Mouse (Mus musculus) left cerebral cortex, adult 11 months (tissue): ENCODE data around the gene Gm11236.
"Not testable (repeated sequence)": the region's sequence is repeated elsewhere in the genome, so short reads cannot be mapped to it uniquely, and the experiment has no call there.

Source experiments
- DNase-seq: peaks from one replicate; pipeline ENCODE4 v3.0.0; 2022; ENCODE audit warnings: low spot score

The Gm11236 gene

DNA sequence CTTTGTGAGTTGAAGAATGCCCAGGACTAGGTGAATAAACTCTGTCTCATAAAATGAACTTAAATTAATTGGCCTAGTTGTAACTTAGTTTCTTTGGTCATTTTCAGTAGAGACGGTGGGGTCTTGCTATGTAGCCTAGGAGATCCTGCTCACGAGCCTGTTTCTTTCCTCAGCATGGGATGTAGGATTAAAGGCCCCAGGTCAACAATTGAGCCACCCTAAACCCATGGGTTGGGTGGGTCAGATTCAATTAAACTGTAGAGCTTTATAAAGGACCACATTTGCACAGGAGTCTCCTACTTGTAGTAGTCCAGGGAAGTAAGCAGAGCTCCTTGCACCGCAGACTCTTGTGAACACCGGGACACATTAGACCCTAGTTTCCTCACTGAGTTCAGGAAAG lies at the start of gene Gm11236:
Gm11236 (plus strand) TSS at position 301 of the 400 bp plus-strand sequence.
- not testable (repeated sequence) for DNase-seq

DNA sequence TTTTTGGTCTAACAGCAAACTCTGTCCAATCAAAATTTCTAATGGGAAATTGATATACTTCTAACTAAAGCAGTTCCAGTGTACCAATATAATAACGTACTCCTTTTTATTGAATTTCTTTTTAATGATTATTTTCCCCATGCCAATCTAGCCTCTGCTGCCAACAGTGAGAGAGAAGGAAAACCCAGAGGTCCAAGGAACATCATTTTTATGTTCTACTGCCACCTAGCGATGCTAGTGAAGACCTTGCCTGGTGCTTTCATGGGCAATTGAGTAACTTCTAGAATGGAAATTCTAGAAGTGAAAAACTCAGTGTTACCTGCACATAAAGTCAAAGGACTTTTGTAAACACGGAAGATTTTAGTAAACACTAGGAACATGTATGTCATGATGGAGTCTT lies 38.7 kb upstream of the Gm11236 start:
- DNase-seq = peak; percentile 2

DNA sequence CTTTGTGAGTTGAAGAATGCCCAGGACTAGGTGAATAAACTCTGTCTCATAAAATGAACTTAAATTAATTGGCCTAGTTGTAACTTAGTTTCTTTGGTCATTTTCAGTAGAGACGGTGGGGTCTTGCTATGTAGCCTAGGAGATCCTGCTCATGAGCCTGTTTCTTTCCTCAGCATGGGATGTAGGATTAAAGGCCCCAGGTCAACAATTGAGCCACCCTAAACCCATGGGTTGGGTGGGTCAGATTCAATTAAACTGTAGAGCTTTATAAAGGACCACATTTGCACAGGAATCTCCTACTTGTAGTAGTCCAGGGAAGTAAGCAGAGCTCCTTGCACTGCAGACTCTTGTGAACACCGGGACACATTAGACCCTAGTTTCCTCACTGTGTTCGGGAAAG lies 30.3 kb upstream of the Gm11236 start, which contains the start of gene Gm11238:
Gm11238 (plus strand) TSS at position 301 of the 400 bp plus-strand sequence.
- DNase-seq = not testable (repeated sequence)

DNA sequence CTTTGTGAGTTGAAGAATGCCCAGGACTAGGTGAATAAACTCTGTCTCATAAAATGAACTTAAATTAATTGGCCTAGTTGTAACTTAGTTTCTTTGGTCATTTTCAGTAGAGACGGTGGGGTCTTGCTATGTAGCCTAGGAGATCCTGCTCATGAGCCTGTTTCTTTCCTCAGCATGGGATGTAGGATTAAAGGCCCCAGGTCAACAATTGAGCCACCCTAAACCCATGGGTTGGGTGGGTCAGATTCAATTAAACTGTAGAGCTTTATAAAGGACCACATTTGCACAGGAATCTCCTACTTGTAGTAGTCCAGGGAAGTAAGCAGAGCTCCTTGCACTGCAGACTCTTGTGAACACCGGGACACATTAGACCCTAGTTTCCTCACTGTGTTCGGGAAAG lies 15.2 kb upstream of the Gm11236 start, which contains the start of gene Gm11237:
Gm11237 (plus strand) TSS at position 301 of the 400 bp plus-strand sequence.
- not testable (repeated sequence) for DNase-seq

DNA sequence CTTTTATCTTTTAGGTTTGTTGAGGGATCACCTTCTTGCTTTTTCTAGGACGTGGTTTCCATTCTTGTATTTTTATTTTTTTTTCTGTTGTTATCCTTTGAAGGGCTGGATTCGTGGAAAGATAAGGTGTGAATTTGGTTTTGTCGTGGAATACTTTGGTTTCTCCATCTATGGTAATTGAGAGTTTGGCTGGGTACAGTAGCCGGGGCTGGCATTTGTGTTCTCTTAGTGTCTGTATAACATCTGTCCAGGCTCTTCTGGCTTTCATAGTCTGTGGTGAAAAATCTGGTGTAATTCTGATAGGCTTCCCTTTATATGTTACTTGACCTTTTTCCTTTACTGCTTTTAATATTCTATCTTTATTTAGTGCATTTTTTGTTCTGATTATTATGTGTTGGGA lies 23.9 kb downstream of the Gm11236 start:
- not testable (repeated sequence) for DNase-seq

DNA sequence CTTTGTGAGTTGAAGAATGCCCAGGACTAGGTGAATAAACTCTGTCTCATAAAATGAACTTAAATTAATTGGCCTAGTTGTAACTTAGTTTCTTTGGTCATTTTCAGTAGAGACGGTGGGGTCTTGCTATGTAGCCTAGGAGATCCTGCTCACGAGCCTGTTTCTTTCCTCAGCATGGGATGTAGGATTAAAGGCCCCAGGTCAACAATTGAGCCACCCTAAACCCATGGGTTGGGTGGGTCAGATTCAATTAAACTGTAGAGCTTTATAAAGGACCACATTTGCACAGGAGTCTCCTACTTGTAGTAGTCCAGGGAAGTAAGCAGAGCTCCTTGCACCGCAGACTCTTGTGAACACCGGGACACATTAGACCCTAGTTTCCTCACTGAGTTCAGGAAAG lies 30.1 kb downstream of the Gm11236 start, which contains the start of gene Gm11239:
Gm11239 (plus strand) TSS at position 301 of the 400 bp plus-strand sequence.
- DNase-seq = not testable (repeated sequence)

DNA sequence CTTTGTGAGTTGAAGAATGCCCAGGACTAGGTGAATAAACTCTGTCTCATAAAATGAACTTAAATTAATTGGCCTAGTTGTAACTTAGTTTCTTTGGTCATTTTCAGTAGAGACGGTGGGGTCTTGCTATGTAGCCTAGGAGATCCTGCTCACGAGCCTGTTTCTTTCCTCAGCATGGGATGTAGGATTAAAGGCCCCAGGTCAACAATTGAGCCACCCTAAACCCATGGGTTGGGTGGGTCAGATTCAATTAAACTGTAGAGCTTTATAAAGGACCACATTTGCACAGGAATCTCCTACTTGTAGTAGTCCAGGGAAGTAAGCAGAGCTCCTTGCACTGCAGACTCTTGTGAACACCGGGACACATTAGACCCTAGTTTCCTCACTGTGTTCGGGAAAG lies 45.3 kb downstream of the Gm11236 start, which contains the start of gene Gm428:
Gm428 (plus strand) TSS at position 301 of the 400 bp plus-strand sequence.
- not testable (repeated sequence) for DNase-seq
